Mouse (Mus musculus) midbrain, embryonic 11.5 days (tissue): ENCODE results near the gene Ywhaq. TPM values are rescaled to one million over a fixed set of nuclear protein-coding genes. Genes with fewer than 3 reads are reported as not detected.

Source experiments
- ATAC-seq: fragments of 200-750 bp; cut with Nextera tagmentation; 2 replicates; pipeline ENCODE4 v1.8.0; 2017; ENCODE audit warnings: moderate TSS enrichment, moderate library complexity; ENCODE audit not compliant: low FRiP score
- DNase-seq: peaks from one replicate; pipeline ENCODE4 v3.0.0; 2015; ENCODE audit warnings: low spot score; ENCODE audit errors: missing footprints
- H3K27ac ChIP-seq: fragments of 300-500 bp; sonication (generic); 2 replicates; pipeline ENCODE4 v1.5.1; 2014; ENCODE audit warnings: low read depth, low read length
- H3K27me3 ChIP-seq: fragments of 300-500 bp; sonication (generic); 2 replicates; pipeline ENCODE4 v1.6.1; 2014; ENCODE audit warnings: mild to moderate bottlenecking, low read length, moderate library complexity, mixed read lengths; ENCODE audit not compliant: control insufficient read depth, insufficient read depth
- H3K36me3 ChIP-seq: fragments of 300-500 bp; sonication (generic); 2 replicates; pipeline ENCODE4 v1.6.1; 2014; ENCODE audit warnings: mild to moderate bottlenecking, low read length, moderate library complexity, mixed read lengths; ENCODE audit not compliant: control insufficient read depth, insufficient read depth
- H3K4me1 ChIP-seq: fragments of 300-500 bp; sonication (generic); 2 replicates; pipeline ENCODE4 v1.6.1; 2014; ENCODE audit warnings: low read length; ENCODE audit not compliant: control insufficient read depth, insufficient read depth
- H3K4me2 ChIP-seq: fragments of 300-500 bp; sonication (generic); 2 replicates; pipeline ENCODE4 v1.6.1; 2014; ENCODE audit warnings: mild to moderate bottlenecking, moderate library complexity
- H3K4me3 ChIP-seq: fragments of 300-500 bp; sonication (generic); 2 replicates; pipeline ENCODE4 v1.5.1; 2014; ENCODE audit warnings: low read depth, low read length
- H3K9ac ChIP-seq: fragments of 300-500 bp; sonication (generic); 2 replicates; pipeline ENCODE4 v1.6.1; 2014; ENCODE audit warnings: low read length
- H3K9me3 ChIP-seq: fragments of 300-500 bp; sonication (generic); 2 replicates; pipeline ENCODE4 v1.6.1; 2016; ENCODE audit warnings: low read length; ENCODE audit not compliant: control insufficient read depth
- WGBS: fragments of 180-500 bp; shearing (Covaris S2); extraction: QIAGEN DNeasy Blood & Tissue Kit; methylation state at CpG from one replicate; pipeline ENCODE4 v1.1.7; 2014; 5-methylcytosine and 5-hydroxymethylcytosine counted together
- polyA plus RNA-seq: library from polyadenylated mRNA; unstranded; fragments of >200 nt; fragmentation: Nextera tagmentation; extraction: Ambion mirVana; gene quantifications from 2 replicates; pipeline ENCODE4 v1.2.1, GENCODE M21; 2014

Ywhaq gene
- polyA plus RNA-seq, 1 experiment from 2014 or later = 1,296 TPM

- 85% methylated on average over 2 of the region's 2 CpGs for WGBS
- no peak overlapping the region for H3K4me3 ChIP-seq
- no peak overlapping the region for H3K27ac ChIP-seq
- no peaks in the 10 kb centered on the region for H3K27me3 ChIP-seq
- no peak for DNase-seq
- no peak overlapping the region for H3K4me2 ChIP-seq
- H3K4me1 ChIP-seq = no peaks in the 10 kb centered on the region
- H3K9me3 ChIP-seq = no peaks in the 10 kb centered on the region
- H3K36me3 ChIP-seq = no peaks in the 10 kb centered on the region
- H3K9ac ChIP-seq = no peak overlapping the region
- no peak for ATAC-seq
Measured at GRCm38 (mm10) chr12:21362686-21363085, 54.8 kb downstream of the Ywhaq start.

- H3K4me2 ChIP-seq = no peak overlapping the region
- H3K4me3 ChIP-seq = no peak overlapping the region
- H3K27ac ChIP-seq = no peak overlapping the region
- no peak for ATAC-seq
- no peaks in the 10 kb centered on the region for H3K4me1 ChIP-seq
- H3K9ac ChIP-seq = no peak overlapping the region
- H3K9me3 ChIP-seq = peaks cover 8% of the 10 kb centered on the region
- WGBS = 96% methylated on average over 8 of the region's 8 CpGs
- H3K36me3 ChIP-seq = peaks cover 17% of the 10 kb centered on the region; the same call in 1 of the 2 replicates
- H3K27me3 ChIP-seq = no peaks in the 10 kb centered on the region
- DNase-seq = no peak
Measured at GRCm38 (mm10) chr12:21353681-21354080, 63.8 kb downstream of the Ywhaq start.

GRCm38 (mm10) chr12:21350113-21350876 lies 67.1 kb downstream of the Ywhaq start:
- Histone ChIP-seq H3K9me3 (peaks cover 8% of the 10 kb centered on the region), H3K36me3 (peaks cover 17% of the 10 kb centered on the region; the same call in 1 of the 2 replicates), H3K4me1 (no peaks in the 10 kb centered on the region), H3K9ac (no peak overlapping the region), H3K27me3 (no peaks in the 10 kb centered on the region), H3K4me3 (no peak overlapping the region), H3K27ac (peak overlapping the region; percentile 26; the same call in 1 of the 2 replicates), H3K4me2 (no peak overlapping the region)
- 23% methylated on average over 7 of the region's 7 CpGs for WGBS
- ATAC-seq (peak; percentile 90), DNase-seq (peak; percentile 90)

GRCm38 (mm10) chr12:21346972-21347371 lies 70.5 kb downstream of the Ywhaq start:
- Histone ChIP-seq H3K4me3 (no peak overlapping the region), H3K27me3 (no peaks in the 10 kb centered on the region), H3K9ac (no peak overlapping the region), H3K27ac (no peak overlapping the region), H3K9me3 (peaks cover 3% of the 10 kb centered on the region), H3K4me2 (no peak overlapping the region), H3K4me1 (no peaks in the 10 kb centered on the region), H3K36me3 (peaks cover 8% of the 10 kb centered on the region; the same call in 1 of the 2 replicates)
- 91% methylated on average over 7 of the region's 7 CpGs for WGBS
- DNase-seq (no peak), ATAC-seq (no peak)

GRCm38 (mm10) chr12:21340674-21341073 lies 76.8 kb downstream of the Ywhaq start:
- ATAC-seq = no peak
- peaks cover 4% of the 10 kb centered on the region; the same call in 1 of the 2 replicates for H3K36me3 ChIP-seq
- WGBS = 92% methylated on average over 5 of the region's 5 CpGs

More at GRCm38 (mm10) chr12:21340674-21341073, 76.8 kb downstream of the Ywhaq start:
- Histone ChIP-seq H3K9me3 (no peaks in the 10 kb centered on the region), H3K4me3 (no peak overlapping the region), H3K4me2 (no peak overlapping the region), H3K27me3 (no peaks in the 10 kb centered on the region), H3K9ac (no peak overlapping the region), H3K4me1 (no peaks in the 10 kb centered on the region), H3K27ac (no peak overlapping the region)
- peak; percentile 39 for DNase-seq

Other genes with a start within 250 kb of the Ywhaq start
- 138 and 145 TPM in 2 replicates for gene Cpsf3, start 132.2 kb downstream of the Ywhaq start, polyA plus RNA-seq
- 42.6 and 42.9 TPM in 2 replicates for gene Itgb1bp1, start 131.4 kb downstream of the Ywhaq start, polyA plus RNA-seq
- gene Iah1, start 101.2 kb downstream of the Ywhaq start, polyA plus RNA-seq = 49.5 and 50.8 TPM in 2 replicates
- 38.8 and 39.9 TPM in 2 replicates for gene Adam17, start 44.0 kb downstream of the Ywhaq start, polyA plus RNA-seq